Mouse (Mus musculus) stomach, postnatal 0 days (tissue): ENCODE data around the gene Otop3.

Experiments used
- CTCF ChIP-seq: IDR thresholded peaks from 2 replicates; pipeline ENCODE4 v1.5.1; 2016; ENCODE audit warnings: antibody characterized with exemption, low read depth, mild to moderate bottlenecking, moderate library complexity
- EP300 ChIP-seq: optimal IDR thresholded peaks from 2 replicates; pipeline ENCODE3; 2016; ENCODE audit warnings: antibody characterized with exemption

GRCm38 (mm10) chr11:115326730-115327129 lies 7.8 kb upstream of the Otop3 start:
- TF ChIP-seq CTCF: no peak
- TF ChIP-seq EP300: no peak
